Comparison of ENCODE assay signal across 9 mouse cellular contexts in genomic region chr8:4193588-4193894, GRCm38 (mm10). TPM values are rescaled to one million over a fixed set of nuclear protein-coding genes. Genes with fewer than 3 reads are reported as not detected.
A peak's percentile ranks its signal among the peaks of the same experiment; 100 is the strongest.
DNase-seq lines count a peak whose midpoint lies in the region; ATAC-seq and TF ChIP-seq lines count a peak whose summit lies in the region.
"Had no signal": no experiment of that assay in that cellular context is flagged by ENCODE, and none has a peak within 500 bp of the region (broad histone marks: within the 10 kb centered on the region; RNA-seq: fewer than 3 reads in every experiment).

No protein-coding gene starts in this region.

- H3K27ac ChIP-seq in gastrocnemius, adult 2 months = peak overlapping the region; percentile 46
- H3K27ac ChIP-seq in lung, embryonic 14.5 days (ENCODE audit: low read depth) = no peak overlapping the region
- H3K27ac ChIP-seq in hindbrain, postnatal 0 days = peak overlapping the region; percentile 85
- H3K27ac ChIP-seq in neural tube, embryonic 12.5 days = no peak overlapping the region

- H3K9me3 ChIP-seq in lung, embryonic 14.5 days (ENCODE audit: low read depth, low read length) = no peaks in the 10 kb centered on the region
- no peaks in the 10 kb centered on the region for H3K9me3 ChIP-seq in hindbrain, postnatal 0 days (ENCODE audit: low read length)
- no peaks in the 10 kb centered on the region for H3K9me3 ChIP-seq in neural tube, embryonic 12.5 days

- intact Hi-C loops in gastrocnemius, adult 2 months (cut with DNase I) = loop anchor here (5.0 kb wide), 2 partner anchors 44 to 179 kb away; partner anchors contain the start of genes Gm49320 and Map2k7

- H3K4me3 ChIP-seq in gastrocnemius, adult 2 months = peak overlapping the region; percentile 27
- H3K4me3 ChIP-seq in lung, embryonic 14.5 days (ENCODE audit: low read depth, low read length) = no peak overlapping the region
- no peak overlapping the region for H3K4me3 ChIP-seq in hindbrain, postnatal 0 days (ENCODE audit: low read length)
- H3K4me3 ChIP-seq in neural tube, embryonic 12.5 days = no peak overlapping the region; the same call in 1 of the 2 replicates

- no peak overlapping the region for H3K9ac ChIP-seq in lung, embryonic 14.5 days
- no peak overlapping the region for H3K9ac ChIP-seq in hindbrain, postnatal 0 days (replicated peaks; ENCODE audit: low read length)
- no peak overlapping the region for H3K9ac ChIP-seq in neural tube, embryonic 12.5 days

- 45% methylated on average over 7 of the region's 7 CpGs for WGBS in lung, embryonic 14.5 days
- 46% methylated on average over 7 of the region's 7 CpGs for WGBS in hindbrain, postnatal 0 days
- WGBS in neural tube, embryonic 12.5 days = 49% methylated on average over 7 of the region's 7 CpGs

- no peaks in the 10 kb centered on the region for H3K4me1 ChIP-seq in lung, embryonic 14.5 days (ENCODE audit: insufficient read depth)
- no peaks in the 10 kb centered on the region; the same call in 1 of the 2 replicates for H3K4me1 ChIP-seq in hindbrain, postnatal 0 days (ENCODE audit: insufficient read depth, low read length)
- peaks cover 18% of the 10 kb centered on the region for H3K4me1 ChIP-seq in neural tube, embryonic 12.5 days

- H3K36me3 ChIP-seq in lung, embryonic 14.5 days (ENCODE audit: insufficient read depth) = peaks cover 6% of the 10 kb centered on the region; the same call in 1 of the 2 replicates
- H3K36me3 ChIP-seq in hindbrain, postnatal 0 days (ENCODE audit: insufficient read depth, low read length) = peaks cover 48% of the 10 kb centered on the region
- H3K36me3 ChIP-seq in neural tube, embryonic 12.5 days = peaks cover 38% of the 10 kb centered on the region

- no peaks in the 10 kb centered on the region for H3K27me3 ChIP-seq in lung, embryonic 14.5 days (ENCODE audit: insufficient read depth, low read length)
- H3K27me3 ChIP-seq in hindbrain, postnatal 0 days (ENCODE audit: insufficient read depth, low read length) = no peaks in the 10 kb centered on the region
- H3K27me3 ChIP-seq in neural tube, embryonic 12.5 days (replicated peaks) = no peaks in the 10 kb centered on the region

- ATAC-seq in lung, embryonic 14.5 days (ENCODE audit: insufficient read depth) = peak; percentile 39; the same call in 1 of the 2 replicates
- no peak; the same call in 1 of the 2 replicates for ATAC-seq in hindbrain, postnatal 0 days
- peak; percentile 7; the same call in 1 of the 2 replicates for ATAC-seq in neural tube, embryonic 12.5 days (ENCODE audit: low FRiP score, low read depth)

- no peak for DNase-seq in gastrocnemius, adult 2 months
- DNase-seq in gastrocnemius, postnatal 4 days (ENCODE audit: low spot score in 2 of 2) = no peak
- no peak for DNase-seq in lung, embryonic 14.5 days
- DNase-seq in lung, postnatal 10 days = no peak
- DNase-seq in hindbrain, postnatal 0 days (ENCODE audit: low spot score) = no peak
- no peak for DNase-seq in c-Kit-positive CD71-positive TER-119-positive erythroid progenitor cells, embryonic 14.5 days (ENCODE audit: low spot score)
- DNase-seq in layer of hippocampus, postnatal 25 days (ENCODE audit: extremely low spot score in 1 of 2, low spot score in 1 of 2) = no peak

- no peak for TF ChIP-seq CTCF in gastrocnemius, adult 2 months (IDR thresholded peaks at IDR 0.05)
- no peak for TF ChIP-seq CTCF in lung, embryonic 14.5 days (IDR thresholded peaks at IDR 0.05; ENCODE audit: low read depth)
- no peak for TF ChIP-seq CTCF in hindbrain, postnatal 0 days (IDR thresholded peaks at IDR 0.05; ENCODE audit: low read depth)

- H3K4me2 ChIP-seq in lung, embryonic 14.5 days = peak overlapping the region; percentile 5; the same call in 1 of the 2 replicates
- no peak overlapping the region for H3K4me2 ChIP-seq in hindbrain, postnatal 0 days (ENCODE audit: low read depth, low read length)
- peak overlapping the region; percentile 37 for H3K4me2 ChIP-seq in neural tube, embryonic 12.5 days (replicated peaks)

RNA-seq across cellular contexts. Expression of gene Prr36, which starts 23.7 kb away (rescaled TPM):
- not detected for total RNA-seq in gastrocnemius, adult 2 months (2021)
- total RNA-seq in gastrocnemius, postnatal 4 days (2021) = under 1 TPM; 0.13 to 0.27 TPM
- 9.7 TPM in 2 replicates for polyA plus RNA-seq in lung, embryonic 14.5 days (2014; fragmentation: Nextera tagmentation; extraction: Ambion mirVana)
- total RNA-seq in hindbrain, postnatal 0 days (2014; rRNA removed) = 11.5 and 32.4 TPM in 2 replicates
- polyA plus RNA-seq in hindbrain, postnatal 0 days (2015; fragmentation: Nextera tagmentation; extraction: Ambion mirVana) = 21.3 and 24.8 TPM in 2 replicates
- polyA plus RNA-seq in neural tube, embryonic 12.5 days (2016; fragmentation: Nextera tagmentation; extraction: Ambion mirVana) = 40.7 and 41.6 TPM in 2 replicates
- total RNA-seq in layer of hippocampus, postnatal 25 days (2021) = 10 to 100 TPM; 39.0 to 54.3 TPM

RNA-seq across cellular contexts. Expression of gene Evi5l, which starts 27.2 kb away (rescaled TPM):
- total RNA-seq in gastrocnemius, adult 2 months (2021) = 10 to 100 TPM; 13.5 to 16.9 TPM
- 10 to 100 TPM; 25.2 to 29.0 TPM for total RNA-seq in gastrocnemius, postnatal 4 days (2021)
- 21.7 and 26.8 TPM in 2 replicates for polyA plus RNA-seq in lung, embryonic 14.5 days (2014; fragmentation: Nextera tagmentation; extraction: Ambion mirVana)
- total RNA-seq in hindbrain, postnatal 0 days (2014; rRNA removed) = 221 and 229 TPM in 2 replicates
- polyA plus RNA-seq in hindbrain, postnatal 0 days (2015; fragmentation: Nextera tagmentation; extraction: Ambion mirVana) = 92.0 and 98.3 TPM in 2 replicates
- 72.1 and 74.7 TPM in 2 replicates for polyA plus RNA-seq in neural tube, embryonic 12.5 days (2016; fragmentation: Nextera tagmentation; extraction: Ambion mirVana)
- total RNA-seq in layer of hippocampus, postnatal 25 days (2021) = 100 to 1,000 TPM in 1 of 2 experiments, 10 to 100 TPM in 1; 98.2 to 110 TPM

RNA-seq across cellular contexts. Expression of gene Lrrc8e, which starts 33.1 kb away (rescaled TPM):
- not detected for total RNA-seq in gastrocnemius, adult 2 months (2021)
- total RNA-seq in gastrocnemius, postnatal 4 days (2021) = under 1 TPM in 1 of 2 experiments, not detected in 1; 0.07 TPM
- 1.9 and 2.3 TPM in 2 replicates for polyA plus RNA-seq in lung, embryonic 14.5 days (2014; fragmentation: Nextera tagmentation; extraction: Ambion mirVana)
- not detected in 2 replicates for total RNA-seq in hindbrain, postnatal 0 days (2014; rRNA removed)
- not detected in 2 replicates for polyA plus RNA-seq in hindbrain, postnatal 0 days (2015; fragmentation: Nextera tagmentation; extraction: Ambion mirVana)
- 0.05 and 0.08 TPM in 2 replicates for polyA plus RNA-seq in neural tube, embryonic 12.5 days (2016; fragmentation: Nextera tagmentation; extraction: Ambion mirVana)
- total RNA-seq in layer of hippocampus, postnatal 25 days (2021) = not detected
- total RNA-seq: left cerebral cortex, postnatal 10 days had no signal

RNA-seq across cellular contexts. Expression of gene Map2k7, which starts 45.0 kb away (rescaled TPM):
- total RNA-seq in gastrocnemius, adult 2 months (2021) = 10 to 100 TPM; 86.2 to 96.6 TPM
- 10 to 100 TPM; 58.3 to 62.6 TPM for total RNA-seq in gastrocnemius, postnatal 4 days (2021)
- polyA plus RNA-seq in lung, embryonic 14.5 days (2014; fragmentation: Nextera tagmentation; extraction: Ambion mirVana) = 16.2 and 20.9 TPM in 2 replicates
- 30.8 and 39.7 TPM in 2 replicates for total RNA-seq in hindbrain, postnatal 0 days (2014; rRNA removed)
- polyA plus RNA-seq in hindbrain, postnatal 0 days (2015; fragmentation: Nextera tagmentation; extraction: Ambion mirVana) = 24.7 and 27.7 TPM in 2 replicates
- polyA plus RNA-seq in neural tube, embryonic 12.5 days (2016; fragmentation: Nextera tagmentation; extraction: Ambion mirVana) = 43.4 and 50.9 TPM in 2 replicates
- 10 to 100 TPM; 90.6 to 96.3 TPM for total RNA-seq in layer of hippocampus, postnatal 25 days (2021)

RNA-seq across cellular contexts. Expression of gene Gm49320, which starts 45.1 kb away (rescaled TPM):
- not detected for total RNA-seq in gastrocnemius, adult 2 months (2021)
- under 1 TPM in 1 of 2 experiments, not detected in 1; 0.20 TPM for total RNA-seq in gastrocnemius, postnatal 4 days (2021)
- polyA plus RNA-seq in lung, embryonic 14.5 days (2014; fragmentation: Nextera tagmentation; extraction: Ambion mirVana) = 1.2 and 1.5 TPM in 2 replicates
- not detected in 2 replicates for total RNA-seq in hindbrain, postnatal 0 days (2014; rRNA removed)
- polyA plus RNA-seq in hindbrain, postnatal 0 days (2015; fragmentation: Nextera tagmentation; extraction: Ambion mirVana) = 0.25 and 0.74 TPM in 2 replicates
- polyA plus RNA-seq in neural tube, embryonic 12.5 days (2016; fragmentation: Nextera tagmentation; extraction: Ambion mirVana) = 1.2 and 1.5 TPM in 2 replicates
- total RNA-seq in layer of hippocampus, postnatal 25 days (2021) = 1 to 10 TPM; 2.4 to 2.5 TPM

Comparison
In these comparisons a context has a peak if more than half of its experiments do, and no peak if none do; other contexts are left out.
1. H3K27ac ChIP-seq: peak in gastrocnemius, adult 2 months (single experiment) and hindbrain, postnatal 0 days (single experiment); none in lung, embryonic 14.5 days (single experiment) and neural tube, embryonic 12.5 days (single experiment).